Mouse (Mus musculus) layer of hippocampus, postnatal 25 days (tissue): Measurements from ENCODE around the gene Pheta2. TPM values are rescaled to one million over a fixed set of nuclear protein-coding genes. Genes with fewer than 3 reads are reported as not detected.
A peak's percentile ranks its signal among the peaks of the same experiment; 100 is the strongest.
"Not testable (repeated sequence)": the region's sequence is repeated elsewhere in the genome, so short reads cannot be mapped to it uniquely, and the experiment has no call there.

Experiments
- DNase-seq, 2 experiments: peaks; one replicate each; pipeline ENCODE4 v3.0.0; 2022; ENCODE audit warnings: mixed read lengths in 2 of 2, low spot score in 1 of 2; ENCODE audit errors: extremely low spot score in 1 of 2
- total RNA-seq, 2 experiments: library from RNA; stranded (reverse); gene quantifications; 2 replicates each; pipeline ENCODE4 v1.2.3; 2021

Gene Pheta2
- total RNA-seq, 2 experiments from 2014 or later = 0.66 to 0.92 TPM

DNA sequence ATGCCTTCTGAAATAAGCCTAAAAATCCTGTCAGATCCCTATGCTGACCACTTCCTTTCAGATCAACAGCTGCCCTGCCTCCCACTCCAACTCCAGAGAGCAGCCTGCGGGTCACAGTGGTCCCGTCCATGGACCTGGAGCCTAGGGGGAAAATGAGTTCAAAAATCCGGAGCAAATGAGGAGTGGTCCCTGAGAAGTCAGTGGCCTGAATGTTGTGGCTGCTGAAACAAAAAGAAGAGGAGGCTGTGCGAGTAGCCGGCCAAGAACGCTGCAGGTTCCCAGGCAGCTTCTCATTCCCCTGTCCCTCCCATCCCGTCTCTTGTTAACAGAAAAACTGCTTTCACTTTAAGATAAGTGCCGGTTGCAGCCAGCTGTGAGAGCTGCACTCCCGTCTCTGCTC is 25.8 kb downstream of the Pheta2 start:
- DNase-seq = not testable (repeated sequence)

DNA sequence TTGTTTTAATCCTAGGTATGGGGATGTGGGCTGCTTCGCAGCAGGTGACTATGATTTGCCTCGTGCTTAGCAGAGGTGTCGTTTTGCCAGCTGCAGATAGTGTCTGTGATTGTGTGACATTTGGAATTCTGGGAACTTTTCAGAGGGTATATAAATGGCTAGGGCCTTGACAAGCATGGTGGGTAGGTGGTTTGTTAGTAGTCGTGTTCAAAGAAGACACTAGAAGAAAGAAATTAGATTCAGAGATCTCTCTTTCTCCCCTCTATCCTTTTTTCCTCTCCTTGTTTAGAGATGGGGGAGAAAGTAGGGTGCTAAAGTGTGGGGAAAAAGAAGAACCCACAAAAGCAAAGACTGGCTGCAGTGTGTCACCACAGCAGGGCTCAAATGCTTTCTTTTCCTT is 29.4 kb downstream of the Pheta2 start:
- DNase-seq = peak in 1 of 2 experiments; percentile 1

DNA sequence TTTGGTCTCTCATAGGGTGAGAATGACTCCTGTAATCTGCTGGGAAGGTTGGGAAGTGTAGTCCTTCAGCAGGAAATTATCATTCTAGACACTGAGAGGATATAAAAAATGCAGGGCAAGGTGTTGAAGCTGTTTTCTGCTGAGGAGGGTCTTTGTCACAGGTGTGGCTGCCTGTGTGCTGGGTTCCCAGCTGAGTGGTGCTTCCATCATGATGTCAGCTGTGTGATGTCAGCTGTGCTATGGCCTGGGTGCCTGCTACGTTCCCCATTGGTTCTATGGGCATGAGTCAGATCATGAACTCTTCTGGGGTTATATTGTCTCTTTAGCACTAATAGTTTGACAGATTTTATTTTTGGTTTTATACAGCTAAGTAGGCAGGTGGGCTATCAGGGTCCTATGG is 30.1 kb downstream of the Pheta2 start:
- no peak for DNase-seq

DNA sequence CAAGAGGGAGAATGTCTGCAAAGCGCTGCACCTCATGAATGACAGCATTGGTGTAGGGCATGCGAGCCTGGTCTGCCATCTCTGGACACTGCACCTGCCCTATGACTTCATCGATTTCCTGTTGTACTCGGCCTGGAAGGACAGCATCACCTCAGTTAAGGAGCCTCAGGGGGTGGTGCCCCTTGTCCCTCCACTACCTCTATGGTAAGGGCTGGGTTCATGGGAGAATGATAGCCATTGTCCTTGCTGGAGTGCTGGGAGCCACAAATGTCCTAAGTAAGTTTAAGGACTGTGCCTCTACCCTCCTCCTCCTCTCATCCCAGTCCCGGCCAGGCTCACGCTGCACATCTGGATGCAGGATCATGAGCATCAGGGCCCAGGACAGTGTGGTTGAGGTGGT is 33.7 kb downstream of the Pheta2 start:
- DNase-seq = peak in 1 of 2 experiments; percentile 4

GRCm38 (mm10) chr15:82372991-82373390 is 34.2 kb downstream of the Pheta2 start:
- DNase-seq = no peak

GRCm38 (mm10) chr15:82374437-82374836 is 35.7 kb downstream of the Pheta2 start:
- DNase-seq = no peak

DNA sequence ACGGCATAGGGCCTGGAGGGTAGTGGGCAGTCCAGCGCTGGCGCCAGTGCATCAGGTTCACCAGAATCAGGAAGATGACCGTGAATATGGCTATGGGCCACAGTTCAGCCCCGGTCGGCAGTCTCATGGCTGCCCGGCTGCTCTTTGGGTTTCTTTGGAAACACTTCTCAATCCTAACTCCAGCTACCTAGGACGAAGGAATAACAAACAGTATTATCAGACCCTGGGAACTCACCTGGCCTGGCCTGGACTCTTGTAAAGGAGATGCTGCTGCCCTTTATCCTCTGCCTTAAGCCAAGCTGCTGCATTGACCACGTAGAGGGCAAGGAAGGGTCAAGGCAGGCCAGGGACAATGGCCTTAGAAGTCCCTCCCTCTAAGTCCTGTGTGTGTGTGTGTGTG is 37.1 kb downstream of the Pheta2 start:
- no peak for DNase-seq

DNA sequence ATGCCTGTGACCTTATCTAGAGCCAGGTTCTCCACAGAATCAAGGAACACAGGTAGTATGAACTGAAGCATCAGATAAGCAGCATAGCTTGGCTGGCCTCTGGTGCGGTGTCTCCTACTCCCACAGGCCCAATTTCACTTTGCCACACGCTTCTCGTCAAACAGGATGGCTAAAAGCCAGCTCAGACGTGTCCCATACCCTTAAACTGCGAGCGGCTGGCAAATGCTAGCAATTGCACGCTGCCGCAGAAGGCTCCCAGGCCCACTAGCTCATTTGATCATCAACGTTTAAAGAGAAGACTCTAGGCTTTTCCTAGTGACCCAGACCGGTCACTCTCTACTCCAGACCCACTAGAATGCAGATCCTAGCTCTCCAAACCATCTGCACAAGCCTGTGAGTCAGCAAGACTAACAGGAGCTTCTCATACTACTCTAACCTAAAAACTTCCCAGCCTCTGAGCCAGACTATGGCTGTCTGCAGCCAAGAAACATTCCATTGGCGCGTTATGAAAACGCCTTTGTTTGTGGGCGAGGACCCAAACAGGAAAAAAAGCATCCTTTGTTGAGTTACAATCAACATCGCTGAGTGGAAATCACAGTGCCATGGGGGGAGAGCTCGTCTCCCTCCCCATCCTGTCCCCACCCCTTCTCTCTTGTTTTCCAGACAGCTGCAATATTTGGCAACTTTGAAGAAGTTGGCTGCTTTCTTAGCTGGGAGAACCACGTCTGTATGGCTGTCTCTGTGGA is 37.8 kb downstream of the Pheta2 start:
- no peak for DNase-seq

DNA sequence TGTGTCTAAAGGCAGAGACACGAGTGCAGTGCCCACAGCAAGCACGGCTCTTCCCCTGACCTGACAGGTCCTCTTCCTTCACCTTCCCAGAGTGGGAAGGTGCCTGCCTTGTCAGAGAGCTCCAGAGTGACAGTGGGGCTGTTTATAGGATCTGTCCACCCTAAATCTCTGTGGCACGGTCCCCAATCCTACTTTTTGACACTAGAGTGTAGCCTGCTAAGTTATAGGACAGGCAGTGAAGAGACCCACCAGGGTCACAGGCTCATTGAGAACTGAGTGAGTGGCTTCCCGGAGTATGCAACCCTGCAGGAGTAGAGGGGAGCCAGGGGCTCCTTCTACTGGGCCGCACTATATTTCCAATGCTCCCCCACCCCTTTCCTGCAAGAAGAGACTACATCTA is 39.0 kb downstream of the Pheta2 start:
- DNase-seq = no peak

GRCm38 (mm10) chr15:82378261-82379180 is 39.8 kb downstream of the Pheta2 start:
- no peak for DNase-seq

- DNase-seq = no peak
Observed at GRCm38 (mm10) chr15:82379511-82379870, 40.7 kb downstream of the Pheta2 start.

- no peak for DNase-seq
Observed at GRCm38 (mm10) chr15:82379871-82380713, 41.4 kb downstream of the Pheta2 start, which contains the start of gene Cyp2d22. TSS of gene Cyp2d22 (minus strand) at chr15:82380260.

GRCm38 (mm10) chr15:82380714-82381062 is 41.9 kb downstream of the Pheta2 start:
- no peak for DNase-seq

- no peak for DNase-seq
Observed at GRCm38 (mm10) chr15:82382441-82382840, 43.7 kb downstream of the Pheta2 start.

DNA sequence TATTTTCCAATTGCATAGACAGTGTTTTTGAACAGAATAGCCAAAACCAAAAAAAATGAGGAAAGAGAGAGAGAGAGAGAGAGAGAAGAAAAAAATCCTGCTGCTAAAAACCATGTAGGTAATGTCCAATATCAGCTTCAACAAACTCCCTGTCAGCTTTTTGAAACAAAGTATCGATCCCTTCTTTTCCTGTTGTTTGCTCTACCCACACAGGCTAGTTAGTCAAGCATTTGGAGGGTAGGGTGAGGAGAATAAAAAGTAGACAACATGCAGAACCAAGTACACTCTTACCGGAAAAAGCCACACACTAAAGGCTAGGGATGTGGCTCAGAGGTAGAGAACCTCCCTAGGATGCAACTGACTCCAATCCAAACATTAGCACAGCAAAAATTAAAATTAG is 47.0 kb downstream of the Pheta2 start:
- no peak for DNase-seq

DNA sequence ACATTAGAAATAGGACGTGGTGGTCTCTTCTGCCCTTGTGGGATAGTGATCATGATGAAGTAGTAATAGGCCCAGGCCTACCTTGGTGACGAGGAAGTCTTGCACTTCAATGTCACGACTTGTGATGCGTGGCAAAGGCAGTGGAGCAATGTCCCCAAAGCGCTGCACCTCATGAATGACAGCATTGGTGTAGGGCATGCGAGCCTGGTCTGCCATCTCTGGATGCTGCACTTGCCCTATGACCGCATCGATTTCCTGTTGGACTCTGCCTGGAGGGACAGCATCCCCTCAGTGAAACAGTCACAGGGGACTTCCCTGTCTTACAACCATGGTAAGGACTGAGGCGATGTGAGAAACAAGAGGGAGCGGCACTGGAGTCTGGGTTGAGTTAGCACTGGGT is 51.2 kb downstream of the Pheta2 start:
- not testable (repeated sequence) for DNase-seq

DNA sequence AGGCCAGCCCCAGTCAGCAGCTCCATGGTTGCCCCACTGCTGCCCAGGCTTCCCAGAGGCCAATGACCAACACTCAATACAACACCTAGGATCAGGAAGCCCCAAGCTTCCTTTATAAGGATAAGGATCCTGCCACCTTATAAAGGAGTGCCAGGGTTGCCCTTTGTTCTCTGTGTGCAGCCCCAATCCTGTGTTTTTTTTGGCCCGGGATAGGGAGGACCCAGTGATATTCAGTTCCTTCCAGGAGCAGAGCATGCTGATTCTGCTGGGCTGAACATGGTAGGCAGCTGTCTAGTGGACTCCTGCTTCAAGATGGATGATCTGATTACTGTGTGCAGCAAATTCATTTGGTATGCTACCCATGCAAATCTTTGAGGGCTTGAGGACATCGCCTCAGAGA is 55.2 kb downstream of the Pheta2 start, which contains the start of gene Cyp2d11:
TSS of gene Cyp2d11 (minus strand) at position 101 of the 400 bp plus-strand sequence.
- DNase-seq = not testable (repeated sequence)
